Mouse (Mus musculus): ENCODE data around the gene Lpp. TPM values are rescaled to one million over a fixed set of nuclear protein-coding genes. Genes with fewer than 3 reads are reported as not detected.

Lpp gene
- polyA plus RNA-seq, 1 experiment from 2014 or later = 25.9 TPM

- no peak for ATAC-seq (ENCODE audit: low FRiP score)
- no peaks in the 10 kb centered on the region for H3K9me3 ChIP-seq (replicated peaks)
- H3K36me3 ChIP-seq = no peaks in the 10 kb centered on the region
- peaks cover 5% of the 10 kb centered on the region for H3K4me1 ChIP-seq
- no peak overlapping the region for H3K4me2 ChIP-seq (replicated peaks)
- no peak overlapping the region for H3K27ac ChIP-seq
- H3K27me3 ChIP-seq = no peaks in the 10 kb centered on the region
- H3K9ac ChIP-seq = no peak overlapping the region
- 91% methylated on average over 3 of the region's 3 CpGs for WGBS
- no peak overlapping the region for H3K4me3 ChIP-seq
Measured at GRCm38 (mm10) chr16:24427606-24428005, 34.3 kb downstream of the Lpp start.

GRCm38 (mm10) chr16:24428055-24428454 is 34.7 kb downstream of the Lpp start:
- 62% methylated on average over 4 of the region's 4 CpGs for WGBS
- no peak for ATAC-seq (ENCODE audit: low FRiP score)
- Histone ChIP-seq H3K4me1 (peaks cover 5% of the 10 kb centered on the region), H3K9ac (no peak overlapping the region), H3K4me2 (replicated peaks) (no peak overlapping the region), H3K27me3 (no peaks in the 10 kb centered on the region), H3K4me3 (no peak overlapping the region), H3K36me3 (no peaks in the 10 kb centered on the region), H3K9me3 (replicated peaks) (no peaks in the 10 kb centered on the region), H3K27ac (no peak overlapping the region)

- no peak overlapping the region for H3K4me3 ChIP-seq
- H3K4me2 ChIP-seq (replicated peaks) = no peak overlapping the region
- ATAC-seq (ENCODE audit: low FRiP score) = no peak
- no peaks in the 10 kb centered on the region for H3K9me3 ChIP-seq (replicated peaks)
- WGBS = 88% methylated on average over 4 of the region's 4 CpGs
- H3K9ac ChIP-seq = no peak overlapping the region
- peaks cover 7% of the 10 kb centered on the region; the same call in 1 of the 2 replicates for H3K4me1 ChIP-seq
- no peaks in the 10 kb centered on the region for H3K36me3 ChIP-seq
- H3K27ac ChIP-seq = no peak overlapping the region
- H3K27me3 ChIP-seq = no peaks in the 10 kb centered on the region
Measured at GRCm38 (mm10) chr16:24428742-24429141, 35.4 kb downstream of the Lpp start.

GRCm38 (mm10) chr16:24429691-24430090 is 36.4 kb downstream of the Lpp start:
- 75% methylated on average over 5 of the region's 5 CpGs for WGBS
- Histone ChIP-seq H3K27me3 (no peaks in the 10 kb centered on the region), H3K4me3 (no peak overlapping the region)

GRCm38 (mm10) chr16:24431808-24432207 is 38.5 kb downstream of the Lpp start:
- ATAC-seq (ENCODE audit: low FRiP score) = no peak
- WGBS = 100% methylated on average over 1 of the region's 1 CpGs
- no peak overlapping the region for H3K4me3 ChIP-seq
- H3K4me1 ChIP-seq = peaks cover 24% of the 10 kb centered on the region
- H3K9me3 ChIP-seq (replicated peaks) = no peaks in the 10 kb centered on the region
- H3K9ac ChIP-seq = no peak overlapping the region
- H3K4me2 ChIP-seq (replicated peaks) = no peak overlapping the region
- H3K27me3 ChIP-seq = no peaks in the 10 kb centered on the region
- H3K27ac ChIP-seq = no peak overlapping the region
- no peaks in the 10 kb centered on the region for H3K36me3 ChIP-seq

More at GRCm38 (mm10) chr16:24429691-24430090, 36.4 kb downstream of the Lpp start:
- Histone ChIP-seq H3K9ac (no peak overlapping the region), H3K27ac (no peak overlapping the region), H3K4me2 (replicated peaks) (no peak overlapping the region), H3K9me3 (replicated peaks) (no peaks in the 10 kb centered on the region), H3K36me3 (no peaks in the 10 kb centered on the region), H3K4me1 (peaks cover 11% of the 10 kb centered on the region)
- ATAC-seq (ENCODE audit: low FRiP score) = no peak

GRCm38 (mm10) chr16:24433563-24433962 is 40.3 kb downstream of the Lpp start:
- no peaks in the 10 kb centered on the region for H3K9me3 ChIP-seq (replicated peaks)
- WGBS = 32% methylated on average over 7 of the region's 7 CpGs

GRCm38 (mm10) chr16:24434026-24434425 is 40.7 kb downstream of the Lpp start:
- Histone ChIP-seq H3K9me3 (replicated peaks) (no peaks in the 10 kb centered on the region), H3K36me3 (no peaks in the 10 kb centered on the region), H3K4me1 (peaks cover 26% of the 10 kb centered on the region), H3K4me2 (replicated peaks) (no peak overlapping the region), H3K4me3 (no peak overlapping the region), H3K27me3 (no peaks in the 10 kb centered on the region), H3K27ac (no peak overlapping the region), H3K9ac (no peak overlapping the region)
- ATAC-seq (ENCODE audit: low FRiP score) = no peak
- 65% methylated on average over 7 of the region's 7 CpGs for whole genome bisulfite sequencing

More at GRCm38 (mm10) chr16:24433563-24433962, 40.3 kb downstream of the Lpp start:
- no peaks in the 10 kb centered on the region for H3K36me3 ChIP-seq
- no peaks in the 10 kb centered on the region for H3K27me3 ChIP-seq
- H3K27ac ChIP-seq = no peak overlapping the region
- no peak overlapping the region for H3K4me2 ChIP-seq (replicated peaks)
- no peak for ATAC-seq (ENCODE audit: low FRiP score)
- H3K4me3 ChIP-seq = no peak overlapping the region
- H3K9ac ChIP-seq = no peak overlapping the region
- peaks cover 24% of the 10 kb centered on the region for H3K4me1 ChIP-seq

GRCm38 (mm10) chr16:24434531-24435114 is 41.3 kb downstream of the Lpp start:
- no peak overlapping the region for H3K27ac ChIP-seq

GRCm38 (mm10) chr16:24435115-24435553 is 41.8 kb downstream of the Lpp start:
- 60% methylated on average over 6 of the region's 6 CpGs for WGBS
- Histone ChIP-seq H3K4me2 (replicated peaks) (no peak overlapping the region), H3K4me1 (peaks cover 26% of the 10 kb centered on the region), H3K27me3 (no peaks in the 10 kb centered on the region), H3K9me3 (replicated peaks) (no peaks in the 10 kb centered on the region), H3K9ac (peak overlapping the region; percentile 23; the same call in 1 of the 2 replicates), H3K4me3 (no peak overlapping the region), H3K36me3 (no peaks in the 10 kb centered on the region), H3K27ac (0 out of 2 replicates have a peak overlapping the region, but pooled peaks have one; percentile 12)
- peak; percentile 27; the same call in 1 of the 2 replicates for ATAC-seq (ENCODE audit: low FRiP score)

More at GRCm38 (mm10) chr16:24434531-24435114, 41.3 kb downstream of the Lpp start:
- Histone ChIP-seq H3K4me3 (no peak overlapping the region), H3K36me3 (no peaks in the 10 kb centered on the region), H3K9ac (no peak overlapping the region), H3K4me1 (peaks cover 26% of the 10 kb centered on the region), H3K27me3 (no peaks in the 10 kb centered on the region), H3K4me2 (replicated peaks) (no peak overlapping the region), H3K9me3 (replicated peaks) (no peaks in the 10 kb centered on the region)
- 0 out of 2 replicates have a peak, but pooled peaks have one; percentile 15 for ATAC-seq (ENCODE audit: low FRiP score)
- 44% methylated on average over 7 of the region's 7 CpGs for WGBS

GRCm38 (mm10) chr16:24438438-24438837 is 45.1 kb downstream of the Lpp start:
- Histone ChIP-seq H3K9me3 (replicated peaks) (no peaks in the 10 kb centered on the region), H3K27me3 (no peaks in the 10 kb centered on the region), H3K9ac (no peak overlapping the region), H3K27ac (no peak overlapping the region), H3K4me2 (replicated peaks) (no peak overlapping the region), H3K36me3 (no peaks in the 10 kb centered on the region), H3K4me1 (peaks cover 37% of the 10 kb centered on the region), H3K4me3 (no peak overlapping the region)
- WGBS = 89% methylated on average over 4 of the region's 4 CpGs
- no peak for ATAC-seq (ENCODE audit: low FRiP score)

GRCm38 (mm10) chr16:24441338-24441737 is 48.0 kb downstream of the Lpp start:
- H3K27me3 ChIP-seq = no peaks in the 10 kb centered on the region
- no peak overlapping the region for H3K9ac ChIP-seq
- no peak overlapping the region for H3K4me3 ChIP-seq
- H3K9me3 ChIP-seq (replicated peaks) = no peaks in the 10 kb centered on the region
- 19% methylated on average over 1 of the region's 1 CpGs for WGBS
- no peak overlapping the region for H3K27ac ChIP-seq
- ATAC-seq (ENCODE audit: low FRiP score) = no peak
- peaks cover 18% of the 10 kb centered on the region for H3K4me1 ChIP-seq
- no peak overlapping the region for H3K4me2 ChIP-seq (replicated peaks)
- no peaks in the 10 kb centered on the region; the same call in 1 of the 2 replicates for H3K36me3 ChIP-seq

- H3K4me3 ChIP-seq = no peak overlapping the region
- no peak overlapping the region for H3K4me2 ChIP-seq (replicated peaks)
- 62% methylated on average over 5 of the region's 5 CpGs for WGBS
- no peaks in the 10 kb centered on the region for H3K9me3 ChIP-seq (replicated peaks)
- H3K36me3 ChIP-seq = no peaks in the 10 kb centered on the region; the same call in 1 of the 2 replicates
- H3K9ac ChIP-seq = no peak overlapping the region
- H3K4me1 ChIP-seq = peaks cover 18% of the 10 kb centered on the region
- H3K27me3 ChIP-seq = no peaks in the 10 kb centered on the region
- no peak overlapping the region for H3K27ac ChIP-seq
- ATAC-seq (ENCODE audit: low FRiP score) = no peak
Measured at GRCm38 (mm10) chr16:24442500-24443122, 49.3 kb downstream of the Lpp start.
